Mouse (Mus musculus) adrenal gland, postnatal 10 days (tissue): ENCODE results near the gene Ltf. TPM values are rescaled to one million over a fixed set of nuclear protein-coding genes. Genes with fewer than 3 reads are reported as not detected.
A peak's percentile ranks its signal among the peaks of the same experiment; 100 is the strongest.

Experiments
- DNase-seq: peaks from one replicate; pipeline ENCODE4 v3.0.0; 2021; ENCODE audit warnings: mixed read lengths
- total RNA-seq, 2 experiments: library from RNA; stranded (reverse); gene quantifications; 2 replicates each; pipeline ENCODE4 v1.2.3; 2021

Ltf gene
- total RNA-seq, 2 experiments from 2014 or later = 14.8 to 15.6 TPM

- DNase-seq = no peak
These were observed 14.6 kb downstream of the Ltf start for GRCm38 (mm10) chr9:111033717-111034116.

GRCm38 (mm10) chr9:111039966-111040365 lies 20.9 kb downstream of the Ltf start:
- peak; percentile 80 for DNase-seq

- DNase-seq = peak; percentile 46
These were observed 23.2 kb downstream of the Ltf start for GRCm38 (mm10) chr9:111042266-111042665.

GRCm38 (mm10) chr9:111046222-111046621 lies 27.2 kb downstream of the Ltf start:
- no peak for DNase-seq

- no peak for DNase-seq
These were observed 28.2 kb downstream of the Ltf start for GRCm38 (mm10) chr9:111047266-111047665.

GRCm38 (mm10) chr9:111048452-111048851 lies 29.4 kb downstream of the Ltf start:
- DNase-seq = no peak

- no peak for DNase-seq
These were observed 35.9 kb downstream of the Ltf start for GRCm38 (mm10) chr9:111054923-111055322.

- no peak for DNase-seq
These were observed 36.9 kb downstream of the Ltf start for GRCm38 (mm10) chr9:111055800-111056518.

GRCm38 (mm10) chr9:111056519-111056797 lies 37.4 kb downstream of the Ltf start:
- DNase-seq = no peak

- DNase-seq = peak; percentile 55
These were observed 37.9 kb downstream of the Ltf start, which contains the start of gene Ccrl2 for GRCm38 (mm10) chr9:111056798-111057543. Gene Ccrl2 (minus strand): TSS chr9:111057519.

GRCm38 (mm10) chr9:111057544-111058370 lies 38.7 kb downstream of the Ltf start:
- DNase-seq = no peak

- DNase-seq = no peak
These were observed 40.0 kb downstream of the Ltf start for GRCm38 (mm10) chr9:111058943-111059556.

GRCm38 (mm10) chr9:111062840-111063239 lies 43.8 kb downstream of the Ltf start:
- DNase-seq = no peak

GRCm38 (mm10) chr9:111067052-111067451 lies 48.0 kb downstream of the Ltf start:
- no peak for DNase-seq

GRCm38 (mm10) chr9:111070546-111070961 lies 51.5 kb downstream of the Ltf start:
- DNase-seq = peak; percentile 72

- peak; percentile 70 for DNase-seq
These were observed 53.1 kb downstream of the Ltf start for GRCm38 (mm10) chr9:111072175-111072574.

- no peak for DNase-seq
These were observed 53.9 kb downstream of the Ltf start for GRCm38 (mm10) chr9:111072971-111073370.

- no peak for DNase-seq
These were observed 58.7 kb downstream of the Ltf start for GRCm38 (mm10) chr9:111077745-111078144.

GRCm38 (mm10) chr9:111080801-111081200 lies 61.7 kb downstream of the Ltf start:
- no peak for DNase-seq

- DNase-seq = no peak
These were observed 62.7 kb downstream of the Ltf start for GRCm38 (mm10) chr9:111081765-111082164.

- DNase-seq = no peak
These were observed 66.3 kb downstream of the Ltf start for GRCm38 (mm10) chr9:111085329-111085728.

GRCm38 (mm10) chr9:111086137-111086536 lies 67.1 kb downstream of the Ltf start:
- no peak for DNase-seq
